Mouse (Mus musculus) MEL (cell line): ENCODE results near the gene Wdr54. TPM values are rescaled to one million over a fixed set of nuclear protein-coding genes. Genes with fewer than 3 reads are reported as not detected.

ENCODE experiments used
- DNase-seq: peaks from one replicate; pipeline ENCODE4 v3.0.0; 2011; ENCODE audit warnings: low read depth, low spot score
- H3K27ac ChIP-seq: 2 replicates; pipeline ENCODE4 v1.5.1; 2012; ENCODE audit warnings: low read depth, mild to moderate bottlenecking, control low read depth, low read length, moderate library complexity; ENCODE audit not compliant: control insufficient read depth
- H3K27me3 ChIP-seq, 2 experiments: fragments of 150-350 bp in 1 of 2; sonication (generic) in 1 of 2; 2 replicates each; pipeline ENCODE4 v1.6.1; 2012; ENCODE audit warnings: low read length in 2 of 2, mild to moderate bottlenecking in 2 of 2, improper control_type of control experiment in 1 of 2, moderate library complexity in 1 of 2; ENCODE audit not compliant: insufficient read depth in 2 of 2, control insufficient read depth in 1 of 2
- H3K36me3 ChIP-seq, 2 experiments: 2 replicates each; pipeline ENCODE4 v1.6.1; 2012 to 2014; ENCODE audit warnings: low read length in 2 of 2, improper control_type of control experiment in 1 of 2, inconsistent platforms in 1 of 2, mild to moderate bottlenecking in 1 of 2; ENCODE audit not compliant: insufficient read depth in 2 of 2, control insufficient read depth in 1 of 2
- H3K4me1 ChIP-seq, 2 experiments: fragments of 150-350 bp in 1 of 2; sonication (generic) in 1 of 2; 2 replicates each; pipeline ENCODE4 v1.6.1; 2012; ENCODE audit warnings: low read length in 2 of 2, improper control_type of control experiment in 1 of 2, mild to moderate bottlenecking in 1 of 2; ENCODE audit not compliant: insufficient read depth in 2 of 2, control insufficient read depth in 1 of 2
- H3K4me3 ChIP-seq, 2 experiments: fragments of 150-350 bp in 1 of 2; sonication (generic) in 1 of 2; 2 replicates each; pipeline ENCODE4 v1.5.1; 2012; ENCODE audit warnings: low read depth in 2 of 2, low read length in 2 of 2, mild to moderate bottlenecking in 2 of 2, moderate library complexity in 2 of 2, control low read depth in 1 of 2, improper control_type of control experiment in 1 of 2; ENCODE audit not compliant: control insufficient read depth in 1 of 2, insufficient read depth in 1 of 2
- H3K79me2 ChIP-seq: 2 replicates; pipeline ENCODE4 v1.6.1; 2012; ENCODE audit warnings: mild to moderate bottlenecking, low read length, moderate library complexity; ENCODE audit not compliant: control insufficient read depth, poor library complexity, insufficient read depth
- H3K9ac ChIP-seq: 2 replicates; pipeline ENCODE4 v1.6.1; 2012; ENCODE audit warnings: low read depth, mild to moderate bottlenecking, control low read depth, low read length, moderate library complexity; ENCODE audit not compliant: control insufficient read depth, poor library complexity, severe bottlenecking
- H3K9me3 ChIP-seq: fragments of 150-350 bp; sonication (generic); replicated peaks from 2 replicates; pipeline ENCODE4 v1.6.1; 2012; ENCODE audit warnings: mild to moderate bottlenecking, low read length, improper control_type of control experiment, moderate library complexity; ENCODE audit not compliant: insufficient read depth
- BHLHE40 ChIP-seq: IDR thresholded peaks from 2 replicates; pipeline ENCODE4 v1.6.1; 2012; ENCODE audit warnings: low read depth, mild to moderate bottlenecking, inconsistent platforms, low read length, improper control_type of control experiment, borderline replicate concordance
- E2F4 ChIP-seq: IDR thresholded peaks from 2 replicates; pipeline ENCODE4 v1.6.1; 2011; ENCODE audit warnings: low read depth, low read length, improper control_type of control experiment, borderline replicate concordance
- ELF1 ChIP-seq: IDR thresholded peaks from 2 replicates; pipeline ENCODE4 v1.6.1; 2014; ENCODE audit warnings: low read depth, mild to moderate bottlenecking, inconsistent platforms, low read length, improper control_type of control experiment, moderate library complexity
- ETS1 ChIP-seq: IDR thresholded peaks from 2 replicates; pipeline ENCODE4 v1.6.1; 2012; ENCODE audit warnings: low read depth, mild to moderate bottlenecking, inconsistent platforms, low read length, improper control_type of control experiment, moderate library complexity
- GATA1 ChIP-seq: IDR thresholded peaks from 2 replicates; pipeline ENCODE4 v1.6.1; 2011; ENCODE audit warnings: low read depth, low read length, improper control_type of control experiment
- HCFC1 ChIP-seq: IDR thresholded peaks from 2 replicates; pipeline ENCODE4 v1.6.1; 2012; ENCODE audit warnings: low read depth, mild to moderate bottlenecking, inconsistent platforms, low read length, improper control_type of control experiment, moderate library complexity
- MAFK ChIP-seq: IDR thresholded peaks from 2 replicates; pipeline ENCODE4 v1.6.1; 2011; ENCODE audit warnings: low read depth, mild to moderate bottlenecking, low read length, improper control_type of control experiment, borderline replicate concordance
- MAX ChIP-seq: IDR thresholded peaks from 2 replicates; pipeline ENCODE4 v1.6.1; 2011; ENCODE audit warnings: low read length, improper control_type of control experiment
- MAZ ChIP-seq: IDR thresholded peaks from 2 replicates; pipeline ENCODE4 v1.6.1; 2012; ENCODE audit warnings: low read depth, mild to moderate bottlenecking, inconsistent platforms, low read length, improper control_type of control experiment
- MXI1 ChIP-seq: IDR thresholded peaks from 2 replicates; pipeline ENCODE4 v1.6.1; 2011; ENCODE audit warnings: mild to moderate bottlenecking, low read depth, low read length, improper control_type of control experiment
- MYC ChIP-seq: IDR thresholded peaks from 2 replicates; pipeline ENCODE4 v1.6.1; 2011; ENCODE audit warnings: low read depth, mild to moderate bottlenecking, low read length, improper control_type of control experiment, moderate library complexity
- NELFE ChIP-seq: IDR thresholded peaks from 2 replicates; pipeline ENCODE4 v1.6.1; 2011; ENCODE audit warnings: low read depth, low read length, improper control_type of control experiment
- POLR2AphosphoS2 ChIP-seq: IDR thresholded peaks from 2 replicates; pipeline ENCODE4 v1.6.1; 2011; ENCODE audit warnings: low read length, improper control_type of control experiment
- RCOR1 ChIP-seq: IDR thresholded peaks from 2 replicates; pipeline ENCODE4 v1.6.1; 2012; ENCODE audit warnings: low read depth, mild to moderate bottlenecking, inconsistent platforms, low read length, improper control_type of control experiment
- TBP ChIP-seq: IDR thresholded peaks from 2 replicates; pipeline ENCODE4 v1.8.0; 2011; ENCODE audit warnings: low read depth, low read length, improper control_type of control experiment
- TCF12 ChIP-seq: IDR thresholded peaks from 2 replicates; pipeline ENCODE4 v1.6.1; 2014; ENCODE audit warnings: low read depth, mild to moderate bottlenecking, inconsistent platforms, low read length, improper control_type of control experiment, moderate library complexity
- UBTF ChIP-seq: IDR thresholded peaks from 2 replicates; pipeline ENCODE4 v1.6.1; 2012; ENCODE audit warnings: low read depth, mild to moderate bottlenecking, inconsistent platforms, low read length, improper control_type of control experiment, moderate library complexity, borderline replicate concordance; ENCODE audit not compliant: insufficient read depth
- ZKSCAN1 ChIP-seq: IDR thresholded peaks from 2 replicates; pipeline ENCODE4 v1.6.1; 2012; ENCODE audit warnings: low read depth, mild to moderate bottlenecking, inconsistent platforms, low read length, improper control_type of control experiment, moderate library complexity
- ZNF384 ChIP-seq: IDR thresholded peaks from 2 replicates; pipeline ENCODE4 v1.6.1; 2012; ENCODE audit warnings: low read depth, mild to moderate bottlenecking, inconsistent platforms, low read length, improper control_type of control experiment
- polyA plus RNA-seq, 2 experiments: library from polyadenylated mRNA; stranded (reverse) in 1 of 2; unstranded in 1 of 2; fragments of >175 nt in 1 of 2; fragments of >200 nt in 1 of 2; gene quantifications; 2 replicates each; pipeline versions ENCODE4 v1.2.1 to v1.2.4; 2012; ENCODE audit warnings: low replicate concordance in 2 of 2, low read depth in 1 of 2; ENCODE audit not compliant: insufficient read length in 2 of 2, insufficient read depth in 1 of 2, missing spikeins in 1 of 2
- total RNA-seq: library from RNA; depleted of rRNA; stranded (reverse); fragments of 300-350 nt; gene quantifications from 2 replicates; pipeline ENCODE4 v1.2.3, GENCODE M21; 2012

Wdr54 gene
- total and polyA plus RNA-seq, 3 experiments: 3.2 to 4.6 TPM; not detected in 1

- TF ChIP-seq ZKSCAN1: no peak
- no peak for TF ChIP-seq MAX
- TF ChIP-seq ELF1: no peak
- no peak for TF ChIP-seq BHLHE40
- TF ChIP-seq UBTF: no peak
- TF ChIP-seq ZNF384: no peak
- TF ChIP-seq RCOR1: no peak
- TF ChIP-seq MYC: no peak
- TF ChIP-seq MXI1: no peak
- TF ChIP-seq TCF12: no peak
- TF ChIP-seq GATA1: no peak
- no peak for TF ChIP-seq ETS1
- no peak for TF ChIP-seq MAFK
- peaks cover under 1% of the 10 kb centered on the region; the same call in 1 of the 2 replicates for H3K79me2 ChIP-seq
- no peak for DNase-seq
- no peak overlapping the region for H3K4me3 ChIP-seq
- H3K27ac ChIP-seq: no peak overlapping the region
- H3K9me3 ChIP-seq: no peaks in the 10 kb centered on the region
- peaks cover 0 to 4% of the 10 kb centered on the region in 2 experiments; a peak in 2 of 4 replicates for H3K4me1 ChIP-seq
- no peaks in the 10 kb centered on the region for H3K27me3 ChIP-seq
- no peak overlapping the region for H3K9ac ChIP-seq
- H3K36me3 ChIP-seq: no peaks in the 10 kb centered on the region
Measured at GRCm38 (mm10) chr6:83142211-83142731, 13.9 kb downstream of the Wdr54 start.

GRCm38 (mm10) chr6:83141636-83142035 lies 14.6 kb downstream of the Wdr54 start:
- Histone ChIP-seq H3K4me1 (peaks cover 0 to 4% of the 10 kb centered on the region in 2 experiments; a peak in 3 of 4 replicates), H3K36me3 (no peaks in the 10 kb centered on the region), H3K27ac (no peak overlapping the region), H3K79me2 (peaks cover 6% of the 10 kb centered on the region; the same call in 1 of the 2 replicates), H3K9ac (no peak overlapping the region), H3K27me3 (no peaks in the 10 kb centered on the region), H3K9me3 (no peaks in the 10 kb centered on the region), H3K4me3 (no peak overlapping the region)
- no peak for TF ChIP-seq MAZ
- no peak for TF ChIP-seq E2F4
- no peak for TF ChIP-seq HCFC1
- DNase-seq: no peak

GRCm38 (mm10) chr6:83140044-83140443 lies 16.2 kb downstream of the Wdr54 start:
- H3K4me3 ChIP-seq: no peak overlapping the region
- DNase-seq: no peak
- no peaks in the 10 kb centered on the region for H3K27me3 ChIP-seq
- no peak overlapping the region for H3K9ac ChIP-seq
- no peaks in the 10 kb centered on the region for H3K9me3 ChIP-seq
- H3K4me1 ChIP-seq: peaks cover 0 to 10% of the 10 kb centered on the region in 2 experiments; a peak in 3 of 4 replicates
- TF ChIP-seq ETS1 (no peak), NELFE (no peak), POLR2AphosphoS2 (no peak), TBP (no peak), TCF12 (no peak)
- no peak overlapping the region for H3K27ac ChIP-seq
- H3K79me2 ChIP-seq: peaks cover 6% of the 10 kb centered on the region; the same call in 1 of the 2 replicates
- no peaks in the 10 kb centered on the region for H3K36me3 ChIP-seq
